Mouse (Mus musculus) megakaryocyte, embryonic 14.5 days (primary cell): ENCODE measurements around the gene Nlgn1.

Experiments used
- FLI1 ChIP-seq: IDR thresholded peaks from 2 replicates; pipeline ENCODE4 v1.6.1; 2012; ENCODE audit warnings: low read length, inconsistent platforms, mixed read lengths
- GATA1 ChIP-seq: IDR thresholded peaks from 3 replicates; pipeline ENCODE4 v1.6.1; 2012; ENCODE audit warnings: mixed read lengths, low read length, inconsistent platforms, borderline replicate concordance

GRCm38 (mm10) chr3:25426931-25427330 is 905.3 kb downstream of the Nlgn1 start:
- TF ChIP-seq FLI1 (no peak), GATA1 (no peak)
